Mouse (Mus musculus) left cerebral cortex, adult 11 months (tissue): Measurements from ENCODE around the gene Vgll2.

Experiments
- DNase-seq: peaks from one replicate; pipeline ENCODE4 v3.0.0; 2022; ENCODE audit warnings: low spot score

Vgll2 gene

DNA sequence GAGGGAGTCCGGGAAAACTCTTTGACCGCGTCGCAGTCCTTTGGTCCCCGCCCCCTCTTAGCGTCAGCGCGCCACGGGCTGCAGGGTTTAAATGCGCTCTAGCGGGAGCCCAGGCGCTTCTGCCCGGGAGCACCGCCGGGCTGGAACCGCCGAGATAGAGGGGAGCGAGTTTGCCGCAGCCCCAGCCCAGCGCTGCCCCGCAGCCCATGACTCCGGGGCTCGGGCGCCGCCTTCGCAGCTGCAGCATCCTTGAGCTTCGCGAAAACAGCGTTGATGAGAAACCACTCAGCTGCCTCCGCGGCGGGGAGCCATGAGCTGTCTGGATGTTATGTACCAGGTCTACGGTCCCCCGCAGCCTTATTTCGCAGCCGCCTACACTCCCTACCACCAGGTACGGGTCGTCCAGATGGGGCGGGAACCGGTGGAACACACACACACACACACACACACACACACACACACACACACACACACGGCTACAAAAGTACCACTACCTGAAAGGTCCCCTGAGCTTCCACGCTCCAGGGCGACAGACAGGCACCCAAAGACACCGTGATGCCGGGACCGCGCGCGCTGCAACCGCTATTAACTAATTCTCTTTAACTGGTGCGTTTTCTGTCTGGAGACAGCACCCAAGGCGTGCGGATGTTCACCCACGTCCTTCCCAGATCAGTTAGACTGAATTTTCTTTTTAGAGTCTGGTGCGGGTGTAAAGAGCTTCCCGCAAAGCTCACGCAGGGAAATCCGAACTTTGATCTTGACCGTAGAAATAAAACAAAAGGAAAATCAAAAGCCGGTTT is at the start of gene Vgll2:
TSS of gene Vgll2 (plus strand) at position 90 of the 800 bp plus-strand sequence.
- DNase-seq, result peak; percentile 8

DNA sequence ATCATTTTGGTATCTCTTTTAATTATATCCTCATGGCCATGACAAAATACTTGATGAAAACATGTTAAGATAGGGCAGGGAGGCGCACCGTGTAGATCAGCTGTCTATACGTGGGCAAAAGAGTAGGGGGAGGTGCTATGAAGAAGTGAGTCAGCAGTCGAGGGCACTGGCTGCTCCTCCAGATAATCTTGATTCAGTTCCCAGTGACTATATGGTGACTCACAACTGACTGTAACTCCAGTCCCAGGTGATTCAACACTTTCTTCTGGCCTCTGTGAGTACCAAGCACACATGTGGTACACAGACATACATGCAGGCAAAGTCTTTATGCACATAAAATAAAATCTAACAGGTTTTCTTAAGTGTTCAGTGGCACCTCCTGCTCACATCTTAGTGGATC is 47.2 kb upstream of the Vgll2 start:
- no peak for DNase-seq

DNA sequence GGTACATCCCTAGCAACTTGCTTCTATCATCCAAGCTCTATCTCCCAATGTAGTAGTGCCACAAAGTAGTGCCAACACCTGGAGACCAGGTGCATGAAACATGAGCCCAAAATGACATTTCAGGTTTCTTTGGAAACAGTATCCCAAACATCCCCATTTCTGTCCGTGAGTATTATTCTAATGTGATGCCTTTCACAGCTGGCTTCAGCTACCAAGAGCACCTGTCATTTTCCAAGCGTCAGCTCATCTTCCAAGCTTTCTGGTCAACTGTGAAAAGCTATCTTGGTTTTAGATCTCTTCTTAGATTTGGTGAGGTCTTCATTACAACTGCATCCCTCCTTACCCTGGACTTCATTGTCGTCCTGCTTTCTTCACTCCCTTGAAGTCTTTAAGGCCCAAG is 46.7 kb upstream of the Vgll2 start:
- DNase-seq, result no peak

DNA sequence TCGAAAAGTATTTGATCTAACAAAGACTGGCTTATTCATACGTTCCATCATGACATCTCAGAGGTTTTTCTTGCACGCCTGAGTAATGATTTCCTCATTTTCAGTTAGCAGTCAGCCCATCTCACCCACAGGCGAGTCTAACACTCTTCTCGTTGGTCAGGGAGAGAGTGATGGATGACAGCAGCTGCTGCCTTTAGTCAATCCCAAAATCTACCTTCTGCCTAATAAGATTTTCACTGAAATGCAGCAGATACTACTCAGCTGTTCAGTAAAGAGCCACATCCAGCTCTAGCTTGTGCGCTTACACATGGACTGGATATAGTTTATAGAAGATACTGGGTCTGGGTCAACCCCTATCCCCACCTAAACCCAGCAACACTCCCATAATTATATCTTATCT is 40.7 kb upstream of the Vgll2 start:
- DNase-seq, result no peak

DNA sequence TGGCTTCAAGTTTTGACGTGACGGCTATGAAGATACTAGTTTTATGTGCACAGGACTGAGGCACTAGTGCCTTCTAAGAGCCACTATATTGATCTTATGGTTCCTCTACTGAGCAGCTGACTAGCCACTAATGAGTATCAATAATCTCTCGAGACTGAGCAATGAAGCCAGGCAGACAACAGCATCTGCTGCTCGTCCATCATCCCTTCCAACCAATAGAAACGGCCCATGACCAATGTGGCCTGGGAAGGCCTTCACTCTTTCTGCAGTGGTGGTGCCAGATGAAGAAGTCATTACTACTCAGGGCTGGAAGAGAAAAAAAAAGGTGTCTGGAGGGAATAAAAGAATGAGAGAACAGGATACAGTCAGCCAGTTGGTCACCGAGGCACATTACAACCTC is 39.9 kb upstream of the Vgll2 start:
- DNase-seq, result no peak

DNA sequence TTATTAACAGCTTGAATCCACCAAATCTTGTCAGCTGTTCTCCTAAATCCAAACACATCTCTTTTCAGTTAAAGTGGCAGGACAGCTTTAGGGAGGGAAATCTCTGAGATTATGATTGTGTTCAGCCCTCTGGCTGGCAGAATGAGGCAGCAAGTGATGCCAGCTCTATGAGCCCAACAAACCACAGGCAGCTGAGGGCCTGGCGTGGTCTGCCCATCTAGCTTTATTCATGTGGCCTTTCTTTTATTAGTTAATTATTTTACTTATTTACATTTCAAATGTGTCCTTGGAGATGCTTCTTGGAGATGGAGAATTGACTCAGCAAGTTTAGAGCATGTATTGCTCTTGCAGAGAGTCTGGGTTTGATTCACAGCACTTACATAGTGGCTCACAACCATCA is 3.8 kb upstream of the Vgll2 start:
- DNase-seq, result no peak

DNA sequence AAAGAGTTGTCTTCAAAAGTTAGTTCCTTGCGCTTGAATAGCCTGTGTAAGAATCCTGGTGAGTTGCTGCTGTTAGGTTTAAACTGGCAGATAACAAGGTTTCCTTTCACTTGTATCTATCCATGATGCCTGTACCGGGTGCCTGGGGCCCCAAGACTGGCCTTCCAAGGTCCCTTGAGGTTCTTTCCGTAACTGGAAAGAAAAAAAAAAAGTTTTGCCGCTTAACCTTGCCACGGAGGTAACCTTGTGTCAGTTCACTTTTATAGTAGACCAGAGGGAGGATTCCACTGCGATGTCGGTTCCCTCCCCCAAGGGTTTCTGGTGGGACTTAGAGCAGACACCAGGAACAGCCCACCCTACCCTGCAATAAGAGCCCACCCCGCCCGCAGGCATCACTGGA is 1.1 kb upstream of the Vgll2 start:
- DNase-seq, result no peak

DNA sequence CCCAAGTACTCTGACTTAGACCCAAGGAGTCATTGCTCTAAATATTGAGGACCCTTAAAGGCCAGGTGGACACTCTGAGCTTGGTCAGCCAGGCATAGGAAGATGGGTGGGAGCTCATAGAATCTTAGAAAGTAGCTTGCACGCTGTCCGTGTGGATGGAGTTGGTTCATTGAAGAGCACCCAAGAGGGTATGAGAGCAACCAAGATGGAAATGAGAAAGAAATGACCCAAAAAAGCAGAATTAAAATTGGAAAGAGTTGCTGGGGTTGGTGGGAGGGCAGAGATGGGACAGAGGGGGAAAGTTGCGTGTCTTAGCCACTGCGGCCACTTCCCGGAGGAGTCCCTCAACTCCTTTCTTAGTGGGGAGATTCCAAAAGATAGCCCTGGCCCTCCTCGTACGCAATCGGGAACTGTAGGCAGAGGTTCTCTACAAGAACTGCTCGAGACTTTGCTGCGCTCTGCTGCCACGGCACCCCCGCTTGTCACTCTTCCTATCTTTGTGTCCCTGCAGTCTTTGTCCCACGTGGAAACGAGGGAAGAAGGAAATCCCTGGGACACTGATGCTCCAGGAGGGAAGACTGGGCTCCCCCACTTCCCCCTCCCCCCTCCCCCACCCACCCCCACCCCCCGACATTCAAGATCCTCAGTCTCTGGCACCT is 437 bp upstream of the Vgll2 start:
- DNase-seq, result no peak

DNA sequence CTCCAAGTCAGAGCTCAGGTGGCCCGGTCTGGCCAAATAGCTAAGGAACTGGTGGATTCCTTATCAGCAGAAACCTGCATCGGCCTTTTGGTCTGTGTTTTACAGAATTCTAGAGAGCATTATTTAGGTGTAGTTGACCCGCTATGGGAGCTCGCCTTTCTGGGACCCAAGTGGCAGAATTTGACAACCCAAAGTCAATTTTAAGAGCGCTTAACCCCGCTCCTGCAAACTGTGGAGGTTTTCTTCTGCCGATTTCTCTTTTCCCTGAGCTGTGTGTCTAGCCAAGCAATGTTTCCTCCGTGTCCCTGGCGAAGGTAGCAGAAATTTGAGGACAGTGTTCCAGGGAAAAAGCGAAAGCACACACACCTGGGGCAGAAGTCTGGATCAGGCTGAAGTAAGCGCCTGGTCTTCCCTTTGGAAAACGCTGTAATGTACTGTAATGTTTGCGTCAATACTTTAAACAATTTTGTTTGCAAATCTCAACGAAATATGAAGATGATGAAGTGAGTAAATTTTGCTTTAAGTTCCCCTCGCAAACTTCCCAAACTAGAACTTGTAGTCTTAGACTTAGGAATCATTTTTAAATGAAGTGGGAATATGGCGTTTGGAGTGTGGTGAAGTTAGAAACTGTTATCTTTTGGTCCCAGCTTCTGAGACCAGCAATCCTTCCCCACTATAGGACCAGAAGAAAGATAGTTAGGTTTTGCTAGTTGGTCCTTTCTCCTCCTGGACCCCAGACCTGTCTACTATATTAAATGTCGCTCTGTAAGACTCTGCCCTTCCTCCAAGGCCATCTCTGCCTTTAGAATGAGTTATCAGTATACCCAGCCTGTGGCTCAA is 1.1 kb downstream of the Vgll2 start:
- DNase-seq, result no peak

DNA sequence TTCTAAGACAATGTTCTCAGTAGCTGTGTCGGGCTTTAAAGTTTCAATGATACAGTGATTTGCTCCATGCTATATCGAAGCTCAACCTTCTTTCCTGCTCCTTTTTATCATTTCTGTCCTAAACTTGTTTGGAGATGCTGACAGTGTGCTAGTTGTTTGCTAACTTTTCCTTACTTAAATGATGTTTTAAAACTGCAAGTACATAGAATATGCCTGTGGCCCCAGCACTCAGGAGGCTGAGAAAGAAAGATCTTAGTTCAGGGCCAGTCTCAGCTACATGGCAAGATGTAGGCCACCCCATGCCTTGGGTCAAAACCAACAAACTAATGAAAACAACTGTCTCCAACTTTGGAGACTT is 1.7 kb downstream of the Vgll2 start:
- DNase-seq, result no peak

DNA sequence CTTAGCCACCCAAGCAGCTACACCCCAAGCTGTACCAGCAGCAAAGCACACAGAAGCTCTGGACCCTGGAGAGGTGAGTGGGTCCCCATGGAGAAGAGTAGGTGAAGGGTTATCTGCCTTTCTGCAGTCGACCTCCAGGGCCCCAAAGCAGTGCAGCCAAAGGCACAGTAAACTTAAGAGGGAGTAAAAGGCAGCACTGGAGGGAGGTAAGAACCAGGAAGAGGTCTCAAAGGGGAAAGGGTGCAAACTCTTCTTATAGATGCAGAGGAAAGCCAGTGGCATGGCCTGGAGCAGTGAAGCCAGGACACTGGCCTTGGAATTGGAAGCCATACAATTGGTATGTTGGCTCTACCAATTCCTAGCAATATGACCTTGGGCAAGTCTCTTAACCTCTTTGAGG is 3.0 kb downstream of the Vgll2 start:
- DNase-seq, result no peak

DNA sequence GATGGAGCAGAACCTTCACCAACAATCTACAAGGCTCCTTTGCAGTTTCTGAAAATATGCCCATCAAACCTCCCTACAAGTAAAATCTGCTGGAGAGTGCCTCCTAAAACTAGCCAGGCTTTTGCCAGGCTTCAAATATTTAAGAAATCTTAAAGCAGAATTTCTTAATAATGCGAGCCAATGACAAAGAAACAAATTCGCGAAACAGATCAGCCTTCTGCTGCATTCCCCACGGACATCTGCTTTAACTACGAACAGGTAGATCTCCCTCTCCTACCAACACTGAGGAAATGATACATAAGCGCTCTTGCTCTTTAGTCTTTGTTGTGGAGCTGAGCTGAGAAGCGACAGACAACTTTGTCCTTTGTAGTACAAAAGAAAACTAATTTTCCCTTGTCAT is 3.5 kb downstream of the Vgll2 start:
- DNase-seq, result no peak

DNA sequence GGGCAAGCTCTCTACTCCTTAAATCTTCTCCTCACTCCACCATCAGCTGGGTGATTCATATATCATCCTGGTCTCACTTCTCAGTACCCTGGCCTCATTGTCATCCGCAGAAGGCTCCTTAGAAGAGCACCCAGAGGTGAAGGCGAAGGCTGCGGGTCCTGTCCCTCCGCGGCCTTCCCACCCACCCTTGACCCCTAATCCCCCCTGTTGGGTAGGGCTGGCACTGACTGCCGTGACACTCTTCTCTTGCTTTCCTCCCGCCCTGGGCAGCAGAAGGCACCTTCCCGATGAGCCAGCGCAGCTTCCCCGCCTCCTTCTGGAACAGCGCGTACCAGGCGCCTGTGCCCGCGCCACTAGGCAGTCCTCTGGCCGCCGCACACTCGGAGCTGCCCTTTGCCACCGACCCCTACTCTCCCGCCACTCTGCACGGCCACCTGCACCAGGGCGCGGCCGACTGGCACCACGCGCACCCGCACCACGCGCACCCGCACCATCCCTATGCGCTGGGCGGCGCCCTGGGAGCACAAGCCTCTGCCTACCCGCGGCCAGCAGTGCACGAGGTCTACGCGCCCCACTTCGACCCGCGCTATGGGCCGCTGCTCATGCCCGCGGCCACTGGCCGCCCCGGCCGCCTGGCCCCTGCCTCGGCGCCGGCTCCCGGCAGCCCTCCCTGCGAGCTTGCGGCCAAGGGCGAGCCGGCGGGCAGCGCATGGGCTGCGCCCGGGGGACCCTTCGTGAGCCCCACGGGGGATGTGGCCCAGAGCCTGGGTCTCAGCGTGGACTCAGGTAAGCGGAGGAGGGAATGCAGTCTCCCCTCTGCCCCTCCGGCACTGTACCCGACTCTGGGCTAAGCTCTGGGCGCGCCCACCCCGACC is 5.1 kb downstream of the Vgll2 start:
- no peak for DNase-seq

DNA sequence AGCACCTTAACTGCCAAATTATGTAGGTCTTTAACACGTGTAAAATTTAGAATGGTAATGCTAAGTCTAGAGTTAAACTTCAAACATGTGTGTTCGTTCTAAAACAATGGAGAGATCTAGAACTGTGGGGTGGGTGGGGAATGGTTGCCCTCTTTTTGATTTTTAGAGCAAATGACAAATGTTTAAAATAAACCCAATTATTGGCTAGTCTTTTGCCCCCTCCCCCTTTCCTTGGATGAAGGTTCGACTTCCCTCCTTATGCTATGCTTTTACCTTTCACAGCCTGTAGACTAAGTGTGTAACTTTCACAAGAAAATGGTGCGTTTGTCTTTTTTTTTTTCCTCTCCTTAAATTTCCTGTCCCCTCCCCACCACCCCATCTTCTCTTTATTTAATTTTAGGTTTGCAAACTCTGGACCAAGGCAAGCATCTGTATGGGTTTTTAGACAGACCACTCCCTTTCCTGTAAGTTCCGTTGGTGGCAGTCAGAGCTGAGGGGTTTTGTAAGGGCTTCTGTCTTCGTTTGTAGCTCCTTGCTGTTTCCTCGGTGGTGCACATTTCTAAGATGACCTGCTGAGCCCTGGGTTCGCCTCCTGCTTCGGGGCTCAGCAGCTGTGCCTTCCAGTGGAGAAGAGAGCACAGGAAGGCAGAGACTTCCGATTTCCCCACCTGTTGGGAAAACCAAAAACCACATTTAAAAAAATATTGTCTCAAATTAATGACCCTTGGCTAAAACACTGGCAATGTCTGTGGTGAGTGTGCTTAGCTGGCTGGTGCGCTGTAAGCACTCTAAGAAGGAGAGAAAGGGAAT is 6.5 kb downstream of the Vgll2 start:
- DNase-seq, result no peak

DNA sequence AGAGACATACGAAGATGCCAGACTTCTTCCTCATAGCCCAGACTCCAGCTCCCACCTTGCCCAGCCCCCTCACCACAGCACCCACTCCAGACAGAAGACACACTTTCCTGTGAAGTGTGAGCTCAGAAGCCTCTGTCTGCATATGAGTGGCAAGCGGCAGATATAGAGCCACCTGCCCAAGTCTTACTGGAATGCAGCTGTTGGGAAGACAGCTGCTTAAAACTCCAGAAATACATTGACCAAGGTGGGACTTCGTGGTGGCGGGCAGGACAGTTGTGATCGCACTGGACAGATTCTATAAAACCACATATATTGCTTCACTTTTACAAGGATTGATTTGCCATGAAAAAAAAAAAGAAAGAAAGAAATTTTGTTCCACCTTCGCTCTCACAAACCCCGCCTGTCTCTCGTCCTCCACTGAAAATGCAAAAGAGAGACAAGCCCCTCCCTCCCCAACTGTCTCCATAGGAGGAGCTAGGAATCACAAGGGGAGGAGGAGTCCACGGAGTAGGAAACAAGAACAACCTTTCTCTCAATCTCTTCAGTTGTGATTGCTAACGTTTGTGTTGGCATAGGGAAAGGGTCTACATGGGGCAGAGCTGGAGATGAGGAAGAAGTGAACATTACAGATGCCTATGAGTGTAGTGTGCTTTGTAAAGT is 7.2 kb downstream of the Vgll2 start:
- no peak for DNase-seq

DNA sequence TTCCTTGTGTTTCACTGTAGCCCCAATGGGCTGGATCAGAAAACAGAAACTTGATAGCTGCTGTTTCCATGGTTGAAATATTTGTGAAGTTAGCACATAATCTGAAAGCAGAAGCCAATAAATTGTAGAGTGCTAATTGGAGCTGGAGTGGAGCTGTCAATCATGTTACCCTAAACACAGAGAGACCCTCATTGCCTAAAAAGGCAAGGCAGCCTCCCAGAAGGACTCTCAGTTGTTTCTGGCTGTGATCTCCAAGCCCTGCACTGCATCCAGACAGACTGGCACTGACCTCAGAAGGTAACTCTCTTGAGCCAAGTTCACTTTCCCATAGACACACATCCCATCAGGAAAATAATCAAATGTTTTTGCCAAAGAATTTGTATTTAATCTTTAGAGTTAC is 11.4 kb downstream of the Vgll2 start:
- DNase-seq, result no peak

DNA sequence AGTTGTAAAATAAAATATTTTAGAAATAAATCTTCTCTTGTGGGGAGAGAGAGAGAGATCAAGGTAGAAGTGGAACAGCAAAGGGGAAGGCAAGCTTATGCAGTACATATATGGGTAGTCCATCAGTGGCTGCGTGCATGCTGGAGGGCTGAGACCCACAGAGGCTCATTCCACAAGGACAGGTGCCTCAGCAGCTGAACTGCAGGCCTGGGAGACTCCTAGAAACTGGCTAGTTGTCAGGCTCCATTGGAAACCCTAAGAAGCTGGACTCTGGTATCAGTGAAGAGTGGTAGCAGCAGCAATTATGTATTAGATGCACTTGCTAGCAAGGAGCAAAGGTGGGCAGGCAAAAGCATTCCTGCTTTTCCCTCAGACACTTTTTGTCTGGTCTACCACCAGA is 17.1 kb downstream of the Vgll2 start:
- no peak for DNase-seq

DNA sequence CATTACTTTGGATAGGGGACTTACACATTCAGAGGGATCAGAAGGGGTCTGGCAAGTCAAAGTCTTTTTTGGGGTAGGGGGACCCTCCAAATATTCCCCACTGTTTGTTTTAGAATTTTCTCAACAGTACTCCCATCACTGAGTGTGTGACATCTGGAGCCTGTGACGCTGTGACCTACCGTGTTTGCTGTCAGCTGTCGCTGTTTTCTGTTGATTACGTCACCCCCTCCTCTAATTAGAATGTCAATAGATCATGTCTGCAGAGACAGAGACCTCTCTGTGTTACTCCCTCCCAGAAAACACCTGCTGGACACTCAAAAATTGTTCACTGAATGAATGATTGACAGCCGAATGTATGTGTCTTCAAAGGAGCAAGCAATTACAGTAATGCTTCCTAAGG is 20.8 kb downstream of the Vgll2 start:
- DNase-seq, result no peak

DNA sequence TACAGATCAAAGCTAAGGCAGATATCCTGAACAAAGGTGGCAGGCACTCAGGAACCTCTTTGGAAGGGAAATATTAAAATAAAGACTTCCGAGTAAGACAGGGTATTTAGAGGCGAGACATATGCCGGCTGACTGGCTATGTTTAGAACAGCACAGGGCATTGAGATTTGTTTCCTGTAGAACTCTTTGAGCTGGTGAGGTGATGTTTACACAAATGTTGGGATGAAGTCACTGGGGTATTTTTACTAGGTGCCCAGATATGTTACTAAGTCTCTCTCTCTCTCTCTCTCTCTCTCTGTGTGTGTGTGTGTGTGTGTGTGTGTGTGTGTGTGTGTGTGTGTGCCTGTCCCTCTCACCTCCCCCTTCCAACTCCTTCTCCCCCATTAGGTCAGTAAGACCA is 26.0 kb downstream of the Vgll2 start:
- no peak for DNase-seq

DNA sequence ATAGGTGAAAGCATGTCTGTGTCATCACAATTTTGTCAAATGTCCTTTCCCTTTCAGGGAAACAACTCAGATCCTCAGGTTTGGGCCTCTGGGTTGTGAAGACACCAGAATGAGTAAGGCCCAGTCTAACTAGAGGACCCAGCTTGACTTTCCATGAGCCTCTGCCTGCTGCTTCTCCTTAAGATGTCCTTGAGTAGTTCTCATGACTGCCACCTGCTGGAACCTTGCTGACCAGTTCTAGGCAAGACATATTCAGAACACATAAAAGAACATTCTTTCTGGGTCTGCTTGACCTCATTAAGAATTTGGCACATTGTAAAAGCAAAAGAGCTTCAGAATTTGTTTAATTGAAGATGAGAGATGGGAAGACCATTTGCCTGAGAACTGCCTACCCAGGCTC is 50.2 kb downstream of the Vgll2 start:
- DNase-seq, result peak; percentile 3
